Mouse (Mus musculus) lung, embryonic 14.5 days (tissue): ENCODE measurements around the gene Fbxl5. TPM values are rescaled to one million over a fixed set of nuclear protein-coding genes. Genes with fewer than 3 reads are reported as not detected.

Experiments used
- ATAC-seq: fragments of 200-750 bp; cut with Nextera tagmentation; 2 replicates; pipeline ENCODE4 v1.8.0; 2017; ENCODE audit warnings: mild to moderate bottlenecking, moderate TSS enrichment, moderate library complexity; ENCODE audit not compliant: insufficient read depth
- DNase-seq: peaks from one replicate; pipeline ENCODE4 v3.0.0-alpha.2; 2015
- H3K27ac ChIP-seq: fragments of 300-500 bp; sonication (generic); 2 replicates; pipeline ENCODE4 v1.5.1; 2014; ENCODE audit warnings: low read depth, mild to moderate bottlenecking, moderate library complexity
- H3K27me3 ChIP-seq: fragments of 300-500 bp; sonication (generic); 2 replicates; pipeline ENCODE4 v1.6.1; 2014; ENCODE audit warnings: low read length, control low read depth; ENCODE audit not compliant: insufficient read depth
- H3K36me3 ChIP-seq: fragments of 300-500 bp; sonication (generic); 2 replicates; pipeline ENCODE4 v1.6.1; 2014; ENCODE audit warnings: control low read depth; ENCODE audit not compliant: insufficient read depth
- H3K4me1 ChIP-seq: fragments of 300-500 bp; sonication (generic); 2 replicates; pipeline ENCODE4 v1.6.1; 2014; ENCODE audit warnings: antibody characterized with exemption, control low read depth; ENCODE audit not compliant: insufficient read depth
- H3K4me2 ChIP-seq: fragments of 300-500 bp; sonication (generic); 2 replicates; pipeline ENCODE4 v1.6.1; 2014; ENCODE audit warnings: mild to moderate bottlenecking
- H3K4me3 ChIP-seq: fragments of 300-500 bp; sonication (generic); 2 replicates; pipeline ENCODE4 v1.5.1; 2014; ENCODE audit warnings: low read depth, low read length
- H3K9ac ChIP-seq: fragments of 300-500 bp; sonication (generic); 2 replicates; pipeline ENCODE4 v1.6.1; 2014
- H3K9me3 ChIP-seq: fragments of 300-500 bp; sonication (generic); 2 replicates; pipeline ENCODE4 v1.6.1; 2016; ENCODE audit warnings: low read depth, low read length, control low read depth
- CTCF ChIP-seq: IDR thresholded peaks from 2 replicates; pipeline ENCODE4 v1.5.1; 2016; ENCODE audit warnings: antibody characterized with exemption, low read depth
- whole genome bisulfite sequencing: fragments of 180-500 bp; shearing (Covaris S2); extraction: QIAGEN DNeasy Blood & Tissue Kit; methylation state at CpG from one replicate; pipeline ENCODE4 v1.1.7; 2014; 5-methylcytosine and 5-hydroxymethylcytosine counted together
- polyA plus RNA-seq: library from polyadenylated mRNA; unstranded; fragments of >200 nt; fragmentation: Nextera tagmentation; extraction: Ambion mirVana; gene quantifications from 2 replicates; pipeline ENCODE4 v1.2.1, GENCODE M21; 2014

Fbxl5 gene
- polyA plus RNA-seq, 1 experiment from 2014 or later, result 73.2 TPM

DNA sequence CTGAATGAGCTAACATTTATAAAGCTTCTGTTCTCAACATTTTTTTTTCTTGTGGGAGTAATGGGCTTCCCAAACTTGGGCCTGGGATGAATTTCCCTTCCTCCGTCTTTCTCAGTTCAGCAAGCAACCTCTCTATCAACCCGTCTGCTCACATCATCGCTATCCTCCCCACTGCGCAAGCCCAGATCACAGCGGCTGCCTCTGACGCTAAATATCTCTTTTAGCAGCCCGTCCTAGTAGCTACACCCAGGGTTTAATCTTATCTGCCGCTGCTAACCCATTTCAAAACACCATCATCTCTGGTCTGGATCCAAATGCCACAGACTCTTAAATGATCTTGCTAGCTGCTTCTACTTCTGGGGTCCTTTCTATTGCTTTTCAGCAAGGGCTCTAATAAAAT is 38.2 kb upstream of the Fbxl5 start:
- 64% methylated on average over 8 of the region's 8 CpGs for WGBS
- H3K36me3 ChIP-seq, result no peaks in the 10 kb centered on the region
- ATAC-seq, result no peak
- DNase-seq, result no peak
- no peak for TF ChIP-seq CTCF
- H3K9ac ChIP-seq, result no peak overlapping the region
- H3K27me3 ChIP-seq, result no peaks in the 10 kb centered on the region
- H3K9me3 ChIP-seq, result peaks cover 4% of the 10 kb centered on the region; the same call in 1 of the 2 replicates
- H3K4me2 ChIP-seq, result no peak overlapping the region
- H3K4me3 ChIP-seq, result no peak overlapping the region
- H3K4me1 ChIP-seq, result no peaks in the 10 kb centered on the region
- no peak overlapping the region for H3K27ac ChIP-seq

GRCm38 (mm10) chr5:43855769-43856168 is 34.3 kb upstream of the Fbxl5 start:
- Histone ChIP-seq H3K4me2 (no peak overlapping the region), H3K4me3 (no peak overlapping the region), H3K9me3 (peaks cover 4% of the 10 kb centered on the region; the same call in 1 of the 2 replicates), H3K27me3 (no peaks in the 10 kb centered on the region), H3K4me1 (no peaks in the 10 kb centered on the region), H3K36me3 (no peaks in the 10 kb centered on the region), H3K9ac (no peak overlapping the region), H3K27ac (no peak overlapping the region; the same call in 1 of the 2 replicates)
- ATAC-seq (peak; percentile 44; the same call in 1 of the 2 replicates), DNase-seq (peak; percentile 73)
- 16% methylated on average over 2 of the region's 2 CpGs for WGBS
- no peak for TF ChIP-seq CTCF

- DNase-seq (peak; percentile 23), ATAC-seq (no peak)
- Histone ChIP-seq H3K4me3 (no peak overlapping the region), H3K9me3 (peaks cover 4% of the 10 kb centered on the region; the same call in 1 of the 2 replicates), H3K4me2 (no peak overlapping the region), H3K9ac (no peak overlapping the region), H3K27me3 (no peaks in the 10 kb centered on the region), H3K36me3 (no peaks in the 10 kb centered on the region), H3K27ac (peak overlapping the region; percentile 30), H3K4me1 (no peaks in the 10 kb centered on the region)
- no peak for TF ChIP-seq CTCF
- 73% methylated on average over 7 of the region's 7 CpGs for WGBS
These were observed 32.5 kb upstream of the Fbxl5 start for GRCm38 (mm10) chr5:43853868-43854488.

DNA sequence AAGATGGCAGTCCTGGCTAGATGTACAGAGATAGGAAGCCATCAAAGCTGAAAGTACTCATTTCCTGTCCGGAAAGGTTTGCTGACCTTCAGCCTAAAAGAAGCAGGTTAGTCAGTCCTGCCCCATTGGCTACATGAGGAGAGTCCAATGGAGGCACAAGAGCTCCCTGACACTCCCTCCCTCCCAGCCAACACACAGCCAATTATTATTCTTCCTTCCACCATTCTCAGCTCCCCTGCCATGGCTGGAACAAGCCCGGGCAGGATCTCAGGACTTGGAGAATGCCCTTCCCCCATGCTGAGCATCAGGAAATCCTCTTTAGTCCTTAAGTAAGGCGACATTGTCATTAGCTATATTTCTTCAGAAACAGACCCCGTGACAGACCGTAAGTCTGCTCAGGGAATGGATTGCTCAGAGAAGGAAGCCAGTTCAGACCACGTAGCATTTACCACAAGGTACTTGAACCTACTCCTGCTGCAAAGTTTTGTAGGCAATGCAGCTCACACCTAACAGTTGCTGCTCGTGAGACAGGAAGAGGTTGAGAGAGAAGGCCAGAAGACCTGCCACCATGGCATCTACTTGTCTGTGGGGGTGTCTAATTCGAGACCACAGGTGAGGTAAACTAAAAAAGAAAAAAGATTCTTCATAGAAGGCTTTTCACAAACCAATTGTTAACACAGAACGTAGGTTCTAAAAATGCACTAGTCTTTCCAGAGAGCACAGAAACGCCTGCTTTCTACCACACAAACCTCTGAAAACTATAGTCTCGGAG is 31.8 kb upstream of the Fbxl5 start:
- DNase-seq (peak; percentile 50), ATAC-seq (peak; percentile 31; the same call in 1 of the 2 replicates)
- no peaks in the 10 kb centered on the region for H3K4me1 ChIP-seq
- peak overlapping the region; percentile 30 for H3K27ac ChIP-seq
- WGBS, result 72% methylated on average over 11 of the region's 11 CpGs
- no peak overlapping the region for H3K4me3 ChIP-seq
- H3K4me2 ChIP-seq, result no peak overlapping the region
- no peak for TF ChIP-seq CTCF
- no peaks in the 10 kb centered on the region for H3K36me3 ChIP-seq
- peaks cover 4% of the 10 kb centered on the region; the same call in 1 of the 2 replicates for H3K9me3 ChIP-seq
- no peak overlapping the region for H3K9ac ChIP-seq
- no peaks in the 10 kb centered on the region for H3K27me3 ChIP-seq

- peaks cover 6% of the 10 kb centered on the region; the same call in 1 of the 2 replicates for H3K9me3 ChIP-seq
- no peak overlapping the region for H3K4me3 ChIP-seq
- no peak for TF ChIP-seq CTCF
- ATAC-seq, result no peak
- H3K27me3 ChIP-seq, result no peaks in the 10 kb centered on the region
- no peak for DNase-seq
- no peak overlapping the region for H3K4me2 ChIP-seq
- H3K4me1 ChIP-seq, result no peaks in the 10 kb centered on the region
- H3K9ac ChIP-seq, result no peak overlapping the region
- no peaks in the 10 kb centered on the region for H3K36me3 ChIP-seq
- 89% methylated on average over 3 of the region's 3 CpGs for WGBS
- no peak overlapping the region for H3K27ac ChIP-seq
These were observed 26.8 kb upstream of the Fbxl5 start for GRCm38 (mm10) chr5:43848275-43848674.

DNA sequence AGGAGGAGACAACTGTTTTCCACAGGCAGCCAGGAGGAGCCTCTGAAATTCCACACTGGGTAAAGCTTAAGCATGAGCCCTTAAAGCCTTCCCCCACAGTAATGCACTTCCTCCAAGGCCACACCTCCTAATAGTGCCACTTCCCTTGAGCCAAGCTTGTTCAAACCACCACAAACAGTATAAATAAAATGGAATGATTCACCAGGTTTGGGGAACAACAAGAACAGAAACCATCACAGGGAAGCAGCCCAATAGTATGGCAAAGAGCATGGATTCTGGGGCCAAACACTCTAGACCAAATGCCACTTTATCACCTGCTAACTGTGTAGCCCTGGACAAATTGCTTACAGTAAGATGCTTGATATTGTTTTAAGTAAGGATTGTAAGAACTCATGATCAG is 26.1 kb upstream of the Fbxl5 start:
- no peak overlapping the region for H3K4me2 ChIP-seq
- no peak overlapping the region for H3K4me3 ChIP-seq
- no peaks in the 10 kb centered on the region for H3K27me3 ChIP-seq
- TF ChIP-seq CTCF, result no peak
- H3K9ac ChIP-seq, result no peak overlapping the region
- H3K9me3 ChIP-seq, result peaks cover 6% of the 10 kb centered on the region; the same call in 1 of the 2 replicates
- H3K27ac ChIP-seq, result no peak overlapping the region
- H3K4me1 ChIP-seq, result no peaks in the 10 kb centered on the region
- no peaks in the 10 kb centered on the region for H3K36me3 ChIP-seq
- DNase-seq (no peak), ATAC-seq (no peak)

DNA sequence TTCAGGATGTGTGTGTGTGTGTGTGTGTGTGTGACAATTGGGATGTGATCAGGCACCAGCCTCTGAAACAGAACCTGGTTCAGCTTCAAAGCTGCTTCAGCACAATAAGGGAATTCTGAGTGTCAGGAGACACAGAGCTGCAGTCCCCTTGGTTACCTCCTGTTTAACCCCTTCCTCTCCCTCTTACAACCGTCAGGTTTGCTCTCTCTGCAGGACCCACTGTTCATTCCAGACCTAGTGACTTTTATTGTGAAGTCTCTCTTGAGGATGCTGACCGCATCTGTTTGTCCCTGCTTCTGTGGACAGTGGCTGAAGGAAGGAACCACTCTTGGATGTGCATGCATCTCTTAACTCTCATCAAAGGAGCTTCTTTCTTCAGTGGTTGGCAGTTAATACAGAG is 24.8 kb upstream of the Fbxl5 start:
- ATAC-seq, result 0 out of 2 replicates have a peak, but pooled peaks have one; percentile 16
- no peaks in the 10 kb centered on the region for H3K36me3 ChIP-seq
- H3K4me1 ChIP-seq, result no peaks in the 10 kb centered on the region
- H3K27ac ChIP-seq, result no peak overlapping the region
- H3K9me3 ChIP-seq, result peaks cover 6% of the 10 kb centered on the region; the same call in 1 of the 2 replicates
- peak; percentile 29 for DNase-seq
- H3K4me3 ChIP-seq, result no peak overlapping the region
- H3K9ac ChIP-seq, result no peak overlapping the region
- WGBS, result 15% methylated on average over 2 of the region's 2 CpGs
- H3K27me3 ChIP-seq, result no peaks in the 10 kb centered on the region
- TF ChIP-seq CTCF, result no peak
- no peak overlapping the region for H3K4me2 ChIP-seq
